Mouse (Mus musculus): ENCODE results near the gene Gosr1.
A peak's percentile ranks its signal among the peaks of the same experiment; 100 is the strongest.
"Not testable (repeated sequence)": the region's sequence is repeated elsewhere in the genome, so short reads cannot be mapped to it uniquely, and the experiment has no call there.

Gosr1 gene

DNA sequence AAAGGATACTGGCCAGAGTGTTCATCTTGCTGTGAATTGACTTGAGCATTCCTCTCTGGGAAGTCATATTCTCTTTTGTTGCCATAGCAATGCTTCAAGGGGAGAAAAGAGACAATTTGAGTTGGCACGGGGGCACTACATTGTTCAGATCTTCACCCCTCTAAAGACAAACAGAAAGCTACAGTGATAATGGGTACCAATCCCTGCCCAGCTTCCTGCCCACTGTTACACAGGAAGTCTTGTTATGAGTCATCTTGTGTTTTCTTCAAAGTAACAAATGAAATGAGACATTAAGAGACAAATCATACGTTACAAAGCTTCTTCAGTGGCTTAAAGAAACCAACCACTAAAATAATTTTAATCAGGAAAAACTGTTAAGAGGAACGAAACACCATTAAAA is 28.8 kb downstream of the Gosr1 start:
- peak; percentile 24 for DNase-seq (ENCODE audit: low spot score)

DNA sequence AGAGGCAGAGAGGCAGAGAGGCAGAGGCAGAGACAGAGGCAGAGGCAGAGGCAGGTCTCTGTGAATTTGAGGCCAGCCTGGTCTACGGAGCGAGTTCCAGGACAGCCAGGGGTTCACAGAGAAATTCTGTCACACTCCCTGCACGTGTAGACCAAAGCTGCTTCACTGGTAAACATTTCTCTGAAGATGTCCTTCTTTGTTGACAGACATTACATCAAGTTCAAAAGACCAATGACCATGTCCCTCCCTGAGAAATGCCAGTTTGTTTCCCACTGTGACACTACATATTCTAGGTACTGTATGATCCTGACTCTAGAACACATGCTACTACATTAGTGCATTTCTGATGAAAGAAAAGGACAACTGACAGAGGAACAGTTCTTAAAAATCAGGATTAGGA is 32.7 kb downstream of the Gosr1 start:
- no peak for DNase-seq (ENCODE audit: low spot score)

DNA sequence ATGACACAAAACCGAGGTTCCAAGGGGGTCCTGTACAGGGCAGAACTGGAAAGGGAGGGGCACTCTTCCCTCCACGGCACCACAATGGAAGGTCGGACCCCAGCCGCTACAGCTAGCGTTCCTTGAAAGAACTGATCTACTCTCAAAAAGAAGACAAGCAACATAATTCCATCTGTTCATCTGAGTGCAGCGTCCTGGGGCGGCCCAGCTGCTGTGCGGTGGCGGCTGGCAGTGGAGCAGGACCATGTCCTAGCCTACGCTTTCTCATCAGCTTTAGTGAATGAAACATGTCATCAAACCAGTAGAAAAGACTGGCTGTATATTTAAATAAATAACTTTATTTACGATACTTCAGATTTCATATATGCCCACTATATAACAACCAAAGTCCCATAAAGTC is 35.3 kb downstream of the Gosr1 start:
- no peak for DNase-seq (ENCODE audit: low spot score)

DNA sequence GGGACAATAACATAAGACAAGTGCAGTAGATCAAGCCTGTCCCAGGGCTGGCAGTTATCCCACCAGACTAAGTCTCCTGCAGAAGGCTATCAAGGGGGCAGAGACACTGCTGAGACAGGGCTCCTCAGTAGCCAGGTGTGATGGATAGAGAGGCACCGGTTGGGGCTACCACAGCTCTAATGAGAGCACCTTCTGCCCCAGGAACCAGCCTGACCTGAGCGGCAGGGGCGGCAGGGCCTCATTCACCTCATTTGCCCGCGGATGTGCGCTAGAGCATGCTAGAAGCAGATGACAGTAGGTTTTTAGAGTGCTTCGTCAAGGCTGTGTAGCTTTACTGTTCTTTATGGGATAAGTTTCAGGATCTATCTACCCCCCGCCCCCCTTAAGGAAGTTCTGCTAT is 39.5 kb downstream of the Gosr1 start:
- DNase-seq (ENCODE audit: low spot score), result no peak

DNA sequence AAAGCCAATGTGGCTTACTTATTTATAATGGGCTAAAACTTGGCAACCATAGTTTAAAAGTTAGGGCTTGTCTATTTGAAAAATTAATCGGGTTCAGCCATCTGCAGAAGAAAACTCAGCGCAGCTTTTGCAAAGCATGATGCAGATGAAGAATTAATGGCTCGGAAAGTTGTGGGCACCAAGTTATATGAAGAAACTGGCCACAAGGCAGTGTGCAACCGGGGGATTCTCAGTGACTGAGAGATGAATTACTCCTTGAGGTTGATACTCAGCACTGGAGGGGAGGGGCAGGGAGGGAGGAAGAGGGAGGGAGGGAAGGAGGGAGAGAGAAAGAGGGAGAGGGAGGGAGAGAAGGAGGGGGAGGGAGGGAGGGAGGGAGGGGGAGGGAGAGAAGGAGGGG is 46.4 kb downstream of the Gosr1 start:
- DNase-seq (ENCODE audit: low spot score), result no peak

DNA sequence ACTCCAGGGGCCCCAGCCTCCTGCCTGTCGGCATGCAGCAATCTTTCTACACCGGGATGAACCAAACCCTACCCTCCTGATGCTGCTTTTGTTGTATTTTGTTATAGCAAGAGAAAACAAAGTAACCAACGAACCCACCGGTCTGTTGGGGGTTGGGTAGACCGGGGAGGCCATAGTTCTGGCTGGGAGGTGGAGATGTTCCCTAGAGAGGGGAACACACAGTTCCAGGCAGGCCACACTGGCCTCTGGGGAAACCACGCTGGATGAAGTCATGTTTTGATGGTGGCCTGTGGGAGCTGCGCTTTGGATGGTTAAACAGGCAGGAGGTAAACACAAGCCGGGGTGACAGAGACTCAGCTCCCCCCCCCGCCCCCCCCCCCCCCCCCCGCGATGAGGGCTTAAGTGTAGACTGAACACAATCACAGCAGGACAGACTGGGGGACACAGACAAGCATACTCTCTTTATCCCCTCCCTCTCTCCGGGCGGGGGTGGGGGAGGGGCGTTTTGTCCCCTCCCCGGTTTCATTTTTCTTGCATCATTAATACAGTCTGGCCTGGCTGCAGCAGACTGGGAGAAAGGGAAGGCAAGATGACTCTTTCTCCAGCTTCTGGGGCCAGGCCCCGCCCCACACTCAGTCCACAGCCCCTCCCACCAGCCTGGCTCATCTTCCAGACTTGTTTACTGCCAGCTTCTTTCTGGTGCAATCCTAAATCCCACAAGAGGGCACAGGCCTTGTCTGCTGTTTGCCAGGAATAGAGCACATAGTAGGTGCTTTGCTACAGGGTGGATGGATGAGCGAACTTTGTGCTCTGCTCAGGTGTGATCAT is 53.5 kb downstream of the Gosr1 start:
- DNase-seq (ENCODE audit: low spot score), result peak; percentile 53

DNA sequence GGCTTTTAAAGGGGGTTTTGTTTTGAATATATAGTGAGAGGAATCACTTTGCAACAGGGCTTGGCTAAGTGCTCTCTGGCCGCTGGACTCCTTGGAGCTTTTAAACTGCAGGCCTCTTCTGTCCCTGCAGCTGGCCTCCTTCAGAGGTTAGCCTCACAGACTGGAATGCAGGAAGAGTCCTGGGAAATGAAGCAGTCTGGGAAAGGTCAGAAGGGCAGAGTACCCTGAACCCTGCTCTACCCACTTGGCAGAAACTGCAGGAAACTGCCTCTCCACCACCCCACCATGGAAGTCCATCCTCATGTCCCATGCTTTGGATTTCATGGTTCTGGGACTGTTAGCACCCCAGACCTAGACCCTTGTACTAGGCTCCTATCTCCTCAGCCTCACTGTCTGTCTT is 54.5 kb downstream of the Gosr1 start:
- DNase-seq (ENCODE audit: low spot score), result peak; percentile 34

DNA sequence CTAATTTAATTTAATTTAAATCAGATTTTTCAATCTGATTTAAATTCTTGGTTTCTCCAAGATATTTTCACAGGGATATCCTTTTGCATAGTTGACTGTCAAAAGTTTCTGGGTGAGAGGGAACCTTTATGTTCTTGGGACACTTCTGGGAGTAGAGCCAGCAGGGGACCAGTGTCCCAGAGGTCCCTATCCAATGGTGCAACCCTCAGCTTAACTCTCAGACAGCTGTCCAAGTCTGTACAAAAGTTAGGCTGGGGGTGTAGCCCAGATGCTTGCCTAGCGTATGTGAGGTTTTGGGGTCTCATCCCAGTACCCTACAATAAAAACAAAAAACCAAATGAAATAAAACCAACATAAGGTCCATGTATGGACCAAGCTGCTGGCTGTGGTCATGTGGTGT is 55.3 kb downstream of the Gosr1 start:
- DNase-seq (ENCODE audit: low spot score), result no peak

DNA sequence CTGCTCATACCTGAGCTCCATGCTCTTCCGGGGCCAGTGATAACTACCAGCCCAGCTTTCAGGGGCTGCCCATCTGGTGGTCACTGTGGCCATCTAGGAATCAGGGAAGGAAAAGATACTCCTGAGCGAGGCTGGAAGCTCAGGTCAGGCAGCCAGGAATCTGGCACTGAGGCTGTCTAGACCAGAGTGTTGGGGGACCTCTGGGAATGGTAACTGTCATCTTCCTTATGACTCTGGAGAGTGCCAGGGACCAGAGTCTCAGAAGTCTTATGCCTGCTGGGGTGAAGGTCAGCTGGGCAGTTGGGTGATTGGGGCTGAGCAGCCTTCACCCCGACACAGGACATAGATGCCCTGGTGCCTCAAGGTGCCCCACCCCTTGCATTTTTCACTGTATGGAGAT is 55.7 kb downstream of the Gosr1 start:
- no peak for DNase-seq (ENCODE audit: low spot score)

DNA sequence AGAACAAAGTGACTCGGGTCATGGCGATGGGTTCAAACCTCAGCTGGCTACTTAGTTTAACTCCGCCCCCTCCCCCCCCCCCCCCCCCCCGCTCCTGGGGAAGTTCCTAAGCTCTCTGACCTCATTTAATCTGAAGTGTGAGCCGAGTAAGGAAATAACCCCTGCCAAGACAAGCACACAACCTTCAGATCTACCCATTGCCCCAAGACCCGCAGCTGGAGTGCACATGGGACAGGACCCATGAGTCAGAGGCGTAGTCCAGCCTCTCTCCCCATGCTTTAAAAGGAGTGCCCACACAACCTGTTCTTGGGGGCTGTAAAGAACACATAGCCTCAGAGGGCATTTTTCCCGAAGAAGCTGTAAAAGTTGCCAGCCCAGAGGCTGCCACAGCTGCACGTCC is 63.8 kb downstream of the Gosr1 start:
- no peak for DNase-seq (ENCODE audit: low spot score)

DNA sequence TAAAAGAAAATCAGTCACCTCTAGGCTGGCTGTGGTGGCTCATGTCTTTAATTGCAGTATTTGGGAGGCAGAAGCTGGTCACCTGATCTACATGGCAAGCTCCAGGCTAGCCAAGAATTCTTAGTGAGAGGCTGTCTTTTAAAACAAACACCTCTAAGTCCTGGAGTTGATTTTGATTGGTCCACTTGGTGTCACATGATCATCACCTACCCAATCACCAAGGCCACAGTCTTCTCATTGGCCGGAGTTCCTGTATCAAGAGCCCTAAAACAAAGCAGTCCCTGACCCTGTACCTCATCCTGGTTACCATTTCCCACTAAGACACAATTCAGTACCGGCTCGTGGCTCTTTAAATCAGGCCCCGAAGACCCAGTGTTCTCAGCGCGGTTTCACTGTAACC is 67.6 kb downstream of the Gosr1 start:
- no peak for DNase-seq (ENCODE audit: low spot score)

DNA sequence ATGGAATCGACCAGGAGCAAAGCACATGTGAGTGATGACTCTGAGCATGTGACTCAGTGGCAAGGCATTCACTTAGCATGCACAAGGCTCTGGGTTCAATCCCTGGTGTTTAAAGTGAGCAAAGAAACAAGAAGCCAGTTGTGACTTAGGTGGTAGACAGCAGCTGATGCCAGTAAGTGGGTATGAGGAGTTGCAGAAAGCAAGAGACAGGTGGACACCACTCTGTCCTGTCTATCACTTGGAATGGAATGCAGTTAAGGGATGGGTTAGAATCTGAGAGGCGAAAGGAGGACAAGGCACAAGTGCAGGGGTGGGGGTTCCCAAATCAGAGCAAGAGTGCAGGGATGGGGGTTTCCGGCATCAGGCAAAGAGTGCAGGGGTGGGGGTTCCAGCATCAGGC is 71.3 kb downstream of the Gosr1 start:
- DNase-seq (ENCODE audit: low spot score), result no peak

DNA sequence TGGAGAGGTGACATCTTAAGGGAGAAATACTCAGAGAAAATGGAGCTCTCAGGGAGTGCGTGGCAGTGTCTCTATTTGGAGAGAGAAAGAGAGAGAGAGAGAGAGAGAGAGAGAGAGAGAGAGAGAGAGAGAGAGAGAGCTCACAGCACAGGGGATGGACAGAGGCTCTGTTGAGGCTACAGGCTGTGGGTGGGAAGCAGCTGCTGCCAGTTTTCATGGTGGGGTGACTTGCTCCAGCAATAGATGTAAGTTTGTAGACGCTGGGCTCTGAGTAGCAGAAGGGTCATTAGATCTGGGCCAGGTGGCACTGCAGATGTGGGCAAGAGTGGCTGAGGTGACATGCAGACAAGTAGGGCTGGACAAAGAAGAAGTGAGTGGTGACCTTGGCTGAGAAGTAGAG is 77.8 kb downstream of the Gosr1 start:
- DNase-seq (ENCODE audit: low spot score), result no peak

DNA sequence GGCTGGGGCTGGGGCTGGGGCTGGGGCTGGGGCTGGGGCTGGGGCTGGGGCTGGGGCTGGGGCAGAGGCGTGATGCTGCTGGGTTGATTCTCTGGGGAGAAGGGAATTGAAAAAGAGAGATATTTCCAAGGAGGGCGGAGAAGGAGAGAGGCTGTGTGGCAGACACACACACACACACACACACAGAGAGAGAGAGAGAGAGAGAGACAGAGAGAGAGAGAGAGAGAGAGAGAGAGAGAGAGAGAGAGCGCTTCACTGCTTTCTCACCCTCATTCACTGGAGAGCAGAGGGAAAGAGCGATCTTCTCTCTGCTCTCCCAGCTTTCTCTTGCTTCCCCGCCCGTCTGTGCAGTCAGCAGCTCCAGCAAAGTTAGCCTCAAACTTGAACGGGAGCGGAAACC is 83.9 kb downstream of the Gosr1 start, which contains the start of gene Trarg1:
TSS of gene Trarg1 (plus strand) at position 301 of the 400 bp plus-strand sequence.
- not testable (repeated sequence) for DNase-seq (ENCODE audit: low spot score)
